Mouse (Mus musculus) ES-E14 (cell line): ENCODE measurements around the gene Nr1h2.

Source experiments
- MAFK ChIP-seq: IDR thresholded peaks from 2 replicates; pipeline ENCODE4 v1.6.1; 2014; ENCODE audit warnings: mild to moderate bottlenecking, low read depth, low read length, inconsistent platforms; ENCODE audit not compliant: insufficient read depth
- ZNF384 ChIP-seq: IDR thresholded peaks from 2 replicates; pipeline ENCODE4 v1.6.1; 2012; ENCODE audit warnings: low read depth, low read length, inconsistent platforms

DNA sequence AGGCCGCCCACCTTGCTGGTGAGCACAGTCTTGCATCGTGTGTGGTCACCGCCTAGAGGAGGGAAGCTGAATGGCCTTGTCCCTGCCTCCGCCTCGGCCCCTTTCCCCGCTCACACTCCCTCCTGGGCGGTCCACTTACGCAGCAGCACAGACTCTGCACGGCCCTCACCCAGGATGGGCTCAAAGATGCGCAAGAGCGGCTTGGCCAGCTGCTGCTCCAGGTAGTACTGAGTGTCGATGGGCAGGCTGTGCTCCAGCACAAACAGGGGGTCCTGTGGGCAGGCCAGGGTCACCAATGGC, 20.1 kb downstream of the Nr1h2 start:
- TF ChIP-seq ZNF384 = no peak
- no peak for TF ChIP-seq MAFK
